Comparison of ENCODE assay signal across 22 mouse cellular contexts in genomic region chr5:57959317-57959716, GRCm38 (mm10).
"Had no signal": no experiment of that assay in that cellular context is flagged by ENCODE, and none has a peak within 500 bp of the region (broad histone marks: within the 10 kb centered on the region; RNA-seq: fewer than 3 reads in every experiment).

No protein-coding gene starts in this region.

- H3K27me3 ChIP-seq: kidney, embryonic 15.5 days; liver, embryonic 15.5 days; neural tube, embryonic 12.5 days; neural tube, embryonic 15.5 days; stomach, embryonic 15.5 days had no signal

- ATAC-seq: intestine, postnatal 0 days had no signal

- H3K9me3 ChIP-seq: kidney, embryonic 15.5 days; liver, embryonic 15.5 days; midbrain, embryonic 10.5 days; neural tube, embryonic 12.5 days; neural tube, embryonic 15.5 days; stomach, embryonic 15.5 days had no signal

- H3K4me2 ChIP-seq: kidney, embryonic 15.5 days; liver, embryonic 15.5 days; neural tube, embryonic 12.5 days; neural tube, embryonic 15.5 days; stomach, embryonic 15.5 days had no signal

- H3K36me3 ChIP-seq: kidney, embryonic 15.5 days; liver, embryonic 15.5 days; midbrain, embryonic 10.5 days; neural tube, embryonic 12.5 days; neural tube, embryonic 15.5 days; stomach, embryonic 15.5 days had no signal

- H3K27ac ChIP-seq: kidney, embryonic 15.5 days; left cerebral cortex, adult 2 months; liver, embryonic 15.5 days; midbrain, embryonic 10.5 days; neural tube, embryonic 12.5 days; neural tube, embryonic 15.5 days; stomach, embryonic 15.5 days had no signal

- H3K4me3 ChIP-seq: kidney, embryonic 15.5 days; left cerebral cortex, adult 2 months; liver, embryonic 15.5 days; midbrain, embryonic 10.5 days; neural tube, embryonic 12.5 days; neural tube, embryonic 15.5 days; stomach, embryonic 15.5 days had no signal

- H3K4me1 ChIP-seq: kidney, embryonic 15.5 days; liver, embryonic 15.5 days; midbrain, embryonic 10.5 days; neural tube, embryonic 12.5 days; neural tube, embryonic 15.5 days; stomach, embryonic 15.5 days had no signal

- H3K9ac ChIP-seq: kidney, embryonic 15.5 days; liver, embryonic 15.5 days; neural tube, embryonic 12.5 days; neural tube, embryonic 15.5 days; stomach, embryonic 15.5 days had no signal

- DNase-seq: kidney, adult 2 months; kidney, postnatal 10 days; kidney, postnatal 36 days; layer of hippocampus, postnatal 36 days; lung, adult 2 months; lung, postnatal 14 days; lung, postnatal 4 days; midbrain, embryonic 14.5 days; retina, postnatal 1 day; right cerebral cortex, postnatal 25 days; spleen, adult 18-20 months; thymus, adult 18-20 months; thymus, postnatal 14 days; thymus, postnatal 4 days had no signal
